Mouse (Mus musculus) hindbrain, postnatal 0 days (tissue): ENCODE results near the gene Hacl1. TPM values are rescaled to one million over a fixed set of nuclear protein-coding genes. Genes with fewer than 3 reads are reported as not detected.

Source experiments
- ATAC-seq: fragments of 200-750 bp; cut with Nextera tagmentation; 2 replicates; pipeline ENCODE4 v1.8.0; 2017; ENCODE audit warnings: mild to moderate bottlenecking, moderate TSS enrichment, moderate library complexity
- DNase-seq: peaks from one replicate; pipeline ENCODE4 v3.0.0-alpha.2; 2015; ENCODE audit warnings: low spot score
- H3K27ac ChIP-seq: fragments of 300-500 bp; sonication (generic); 2 replicates; pipeline ENCODE4 v1.5.1; 2014; ENCODE audit warnings: mild to moderate bottlenecking
- H3K27me3 ChIP-seq: fragments of 300-500 bp; sonication (generic); 2 replicates; pipeline ENCODE4 v1.6.1; 2014; ENCODE audit warnings: low read length, mixed read lengths; ENCODE audit not compliant: insufficient read depth
- H3K36me3 ChIP-seq: fragments of 300-500 bp; sonication (generic); 2 replicates; pipeline ENCODE4 v1.6.1; 2014; ENCODE audit warnings: low read length, mixed read lengths; ENCODE audit not compliant: insufficient read depth
- H3K4me1 ChIP-seq: fragments of 300-500 bp; sonication (generic); 2 replicates; pipeline ENCODE4 v1.6.1; 2014; ENCODE audit warnings: antibody characterized with exemption, low read length, mixed read lengths; ENCODE audit not compliant: insufficient read depth
- H3K4me2 ChIP-seq: fragments of 300-500 bp; sonication (generic); 2 replicates; pipeline ENCODE4 v1.6.1; 2014; ENCODE audit warnings: low read depth, mild to moderate bottlenecking, low read length, moderate library complexity, mixed read lengths
- H3K4me3 ChIP-seq: fragments of 300-500 bp; sonication (generic); 2 replicates; pipeline ENCODE4 v1.5.1; 2014; ENCODE audit warnings: low read length
- H3K9ac ChIP-seq: fragments of 300-500 bp; sonication (generic); replicated peaks from 2 replicates; pipeline ENCODE4 v1.6.1; 2014; ENCODE audit warnings: mild to moderate bottlenecking, low read length, moderate library complexity, mixed read lengths
- H3K9me3 ChIP-seq: fragments of 300-500 bp; sonication (generic); 2 replicates; pipeline ENCODE4 v1.6.1; 2016; ENCODE audit warnings: low read length, mixed read lengths
- CTCF ChIP-seq: IDR thresholded peaks from 2 replicates; pipeline ENCODE4 v1.5.1; 2016; ENCODE audit warnings: antibody characterized with exemption, control low read depth, low read depth
- WGBS: fragments of 180-500 bp; shearing (Covaris S2); extraction: QIAGEN DNeasy Blood & Tissue Kit; methylation state at CpG from one replicate; pipeline ENCODE4 v1.1.7; 2014; 5-methylcytosine and 5-hydroxymethylcytosine counted together
- polyA plus RNA-seq: library from polyadenylated mRNA; unstranded; fragments of >200 nt; fragmentation: Nextera tagmentation; extraction: Ambion mirVana; gene quantifications from 2 replicates; pipeline ENCODE4 v1.2.1, GENCODE M21; 2015
- total RNA-seq: library from RNA; depleted of rRNA; stranded (reverse); fragments of >200 nt; gene quantifications from 2 replicates; pipeline ENCODE4 v1.2.3, GENCODE M21; 2014

Hacl1 gene
- total and polyA plus RNA-seq, 2 experiments from 2014 or later = 10.9 to 12.8 TPM

- Histone ChIP-seq H3K9me3 (no peaks in the 10 kb centered on the region), H3K4me2 (no peak overlapping the region), H3K36me3 (no peaks in the 10 kb centered on the region), H3K27me3 (no peaks in the 10 kb centered on the region), H3K9ac (no peak overlapping the region), H3K4me1 (no peaks in the 10 kb centered on the region), H3K27ac (no peak overlapping the region), H3K4me3 (no peak overlapping the region)
- WGBS = 73% methylated on average over 5 of the region's 5 CpGs
- no peak for TF ChIP-seq CTCF
- DNase-seq = no peak
- no peak for ATAC-seq
Measured at GRCm38 (mm10) chr14:31652106-31652505, 11.0 kb upstream of the Hacl1 start.

DNA sequence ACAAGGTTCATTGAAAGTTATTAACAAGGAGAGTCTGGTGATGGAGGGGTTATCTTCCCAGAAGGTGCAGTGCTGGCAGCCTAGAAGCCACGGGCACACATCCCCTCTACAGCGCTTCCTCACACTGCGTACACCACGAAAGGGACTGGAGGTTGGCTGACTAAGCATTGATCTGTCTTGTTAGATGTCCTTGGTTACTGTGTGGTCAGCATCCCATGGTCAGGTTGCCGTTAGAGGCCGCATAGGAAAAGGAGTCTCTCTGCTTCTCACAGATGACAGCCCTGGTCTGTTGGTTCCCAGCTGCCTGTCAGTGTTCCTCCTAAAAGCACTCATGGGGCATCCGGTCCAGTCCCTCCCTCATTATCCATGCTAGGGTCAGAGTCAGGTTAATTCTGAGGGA lies 10.1 kb upstream of the Hacl1 start:
- WGBS = 92% methylated on average over 7 of the region's 7 CpGs
- H3K9ac ChIP-seq = no peak overlapping the region
- H3K9me3 ChIP-seq = no peaks in the 10 kb centered on the region
- ATAC-seq (no peak), DNase-seq (no peak)
- TF ChIP-seq CTCF = no peak
- no peak overlapping the region for H3K27ac ChIP-seq
- H3K4me2 ChIP-seq = no peak overlapping the region
- no peaks in the 10 kb centered on the region for H3K4me1 ChIP-seq
- H3K4me3 ChIP-seq = no peak overlapping the region
- no peaks in the 10 kb centered on the region for H3K36me3 ChIP-seq
- no peaks in the 10 kb centered on the region for H3K27me3 ChIP-seq

DNA sequence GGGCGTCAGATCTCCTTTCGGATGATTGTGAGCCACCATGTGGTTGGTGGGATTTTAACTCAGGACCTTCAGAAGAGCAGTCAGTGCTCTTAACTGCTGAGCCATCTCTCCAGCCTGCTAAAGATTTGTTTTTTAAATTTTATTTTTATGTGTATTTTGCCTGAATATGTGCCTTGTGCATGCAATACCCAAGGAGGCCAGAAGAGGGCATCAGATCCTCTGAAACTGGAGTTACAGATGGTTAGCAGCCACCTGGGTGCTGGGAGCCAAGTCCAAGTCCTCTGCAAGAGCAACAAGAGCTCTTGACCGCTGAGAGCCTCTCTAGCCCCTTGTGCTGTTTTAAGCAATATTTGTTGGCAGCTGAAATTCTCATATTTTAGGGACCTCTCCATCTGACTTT lies 9.3 kb upstream of the Hacl1 start:
- Histone ChIP-seq H3K4me3 (no peak overlapping the region), H3K36me3 (no peaks in the 10 kb centered on the region), H3K4me2 (no peak overlapping the region), H3K9ac (no peak overlapping the region), H3K4me1 (no peaks in the 10 kb centered on the region), H3K9me3 (no peaks in the 10 kb centered on the region), H3K27me3 (no peaks in the 10 kb centered on the region), H3K27ac (no peak overlapping the region)
- TF ChIP-seq CTCF = peak; percentile 44
- WGBS = 95% methylated on average over 3 of the region's 3 CpGs
- ATAC-seq = no peak
- no peak for DNase-seq

- no peak for ATAC-seq
Measured at GRCm38 (mm10) chr14:31647991-31648390, 6.9 kb upstream of the Hacl1 start.

GRCm38 (mm10) chr14:31645920-31646319 lies 4.8 kb upstream of the Hacl1 start:
- Histone ChIP-seq H3K36me3 (no peaks in the 10 kb centered on the region), H3K4me3 (no peak overlapping the region), H3K9me3 (no peaks in the 10 kb centered on the region), H3K9ac (no peak overlapping the region), H3K4me1 (no peaks in the 10 kb centered on the region), H3K4me2 (no peak overlapping the region), H3K27ac (no peak overlapping the region), H3K27me3 (no peaks in the 10 kb centered on the region)
- 79% methylated on average over 7 of the region's 7 CpGs for WGBS
- ATAC-seq (no peak), DNase-seq (no peak)
- no peak for TF ChIP-seq CTCF

More at GRCm38 (mm10) chr14:31647991-31648390, 6.9 kb upstream of the Hacl1 start:
- no peak for TF ChIP-seq CTCF
- Histone ChIP-seq H3K9me3 (no peaks in the 10 kb centered on the region), H3K4me1 (no peaks in the 10 kb centered on the region), H3K4me2 (no peak overlapping the region), H3K27ac (no peak overlapping the region), H3K9ac (no peak overlapping the region), H3K4me3 (no peak overlapping the region), H3K36me3 (no peaks in the 10 kb centered on the region), H3K27me3 (no peaks in the 10 kb centered on the region)
- DNase-seq = no peak
- 84% methylated on average over 10 of the region's 10 CpGs for WGBS

DNA sequence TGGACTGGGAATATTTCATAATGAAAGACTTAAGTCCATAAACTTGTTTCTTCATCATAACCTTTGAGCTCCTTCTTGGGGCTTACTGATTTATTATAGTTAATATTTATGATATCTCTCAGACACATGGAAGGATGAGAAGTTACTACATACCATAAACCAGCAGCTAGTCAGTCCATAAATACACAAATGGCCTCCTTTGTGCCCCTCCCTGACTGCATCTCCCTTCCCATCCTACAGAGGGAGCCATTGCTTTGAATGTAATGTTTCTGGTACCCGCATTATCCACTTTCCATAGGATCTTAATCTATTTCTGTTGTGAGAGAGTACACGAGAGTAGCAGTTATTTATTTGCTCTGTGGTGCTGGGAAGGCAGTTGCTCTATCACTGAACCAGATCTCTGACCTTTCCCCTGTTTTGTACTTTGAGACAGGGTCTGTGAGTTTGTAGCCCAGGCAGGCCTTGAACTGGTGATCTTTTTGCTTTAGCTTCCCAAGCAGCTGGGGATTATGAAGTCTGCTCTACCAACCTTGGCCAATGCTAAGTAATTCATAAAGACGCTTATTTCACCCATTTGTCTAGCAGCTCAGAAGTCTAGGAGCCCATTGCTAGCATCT lies 4.0 kb upstream of the Hacl1 start:
- no peak overlapping the region for H3K27ac ChIP-seq
- WGBS = 67% methylated on average over 3 of the region's 3 CpGs
- no peak for ATAC-seq
- no peaks in the 10 kb centered on the region for H3K9me3 ChIP-seq
- H3K27me3 ChIP-seq = no peaks in the 10 kb centered on the region
- H3K4me1 ChIP-seq = peaks cover 2% of the 10 kb centered on the region
- H3K9ac ChIP-seq = no peak overlapping the region
- H3K4me3 ChIP-seq = no peak overlapping the region
- DNase-seq = no peak
- no peaks in the 10 kb centered on the region for H3K36me3 ChIP-seq
- peak; percentile 50 for TF ChIP-seq CTCF
- H3K4me2 ChIP-seq = no peak overlapping the region

DNA sequence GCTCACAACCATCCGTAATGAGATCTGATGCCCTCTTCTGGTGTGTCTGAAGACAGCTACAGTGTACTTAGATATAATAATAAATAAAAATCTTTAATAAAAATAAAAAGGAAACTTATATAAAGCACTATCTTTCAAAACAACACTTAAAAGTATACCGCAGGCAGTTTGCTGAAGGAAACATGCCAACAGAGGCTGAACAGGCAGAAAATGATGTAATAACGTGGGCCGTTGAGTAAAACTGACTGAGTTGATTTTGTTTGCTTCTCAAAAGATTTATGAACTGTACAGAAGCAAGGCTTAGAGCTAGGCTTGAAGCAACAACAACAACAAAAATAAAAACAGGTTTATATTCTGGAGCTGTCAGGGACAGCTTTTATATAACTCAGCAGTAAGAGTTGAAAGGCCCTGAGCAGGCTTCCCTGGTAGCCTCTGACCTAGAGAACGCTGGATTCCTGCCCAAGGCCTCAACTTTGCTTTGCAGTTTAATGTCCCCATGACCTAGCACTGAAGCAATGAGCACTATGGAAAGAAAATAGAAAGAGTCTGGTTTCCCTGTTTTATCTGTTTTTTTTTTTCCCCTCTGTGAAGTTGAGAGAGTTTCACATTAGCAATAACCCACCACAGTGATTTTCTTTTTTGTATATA lies 3.2 kb upstream of the Hacl1 start:
- ATAC-seq (no peak), DNase-seq (no peak)
- Histone ChIP-seq H3K9ac (no peak overlapping the region), H3K4me2 (no peak overlapping the region), H3K27ac (no peak overlapping the region), H3K36me3 (no peaks in the 10 kb centered on the region), H3K9me3 (no peaks in the 10 kb centered on the region), H3K4me1 (peaks cover 6% of the 10 kb centered on the region), H3K27me3 (no peaks in the 10 kb centered on the region), H3K4me3 (no peak overlapping the region)
- no peak for TF ChIP-seq CTCF
- WGBS = 91% methylated on average over 5 of the region's 5 CpGs
